Mouse (Mus musculus) colon, adult 2 months (tissue): ENCODE data around the gene Zyx. TPM values are rescaled to one million over a fixed set of nuclear protein-coding genes. Genes with fewer than 3 reads are reported as not detected.

Experiments used
- polyA plus RNA-seq: library from polyadenylated mRNA; depleted of rRNA; stranded (reverse); fragments of >200 nt; gene quantifications from 2 replicates; pipeline ENCODE4 v1.2.3, GENCODE M21; 2012; rRNA removed

Zyx gene
- 140 and 165 TPM in 2 replicates for polyA plus RNA-seq

DNA sequence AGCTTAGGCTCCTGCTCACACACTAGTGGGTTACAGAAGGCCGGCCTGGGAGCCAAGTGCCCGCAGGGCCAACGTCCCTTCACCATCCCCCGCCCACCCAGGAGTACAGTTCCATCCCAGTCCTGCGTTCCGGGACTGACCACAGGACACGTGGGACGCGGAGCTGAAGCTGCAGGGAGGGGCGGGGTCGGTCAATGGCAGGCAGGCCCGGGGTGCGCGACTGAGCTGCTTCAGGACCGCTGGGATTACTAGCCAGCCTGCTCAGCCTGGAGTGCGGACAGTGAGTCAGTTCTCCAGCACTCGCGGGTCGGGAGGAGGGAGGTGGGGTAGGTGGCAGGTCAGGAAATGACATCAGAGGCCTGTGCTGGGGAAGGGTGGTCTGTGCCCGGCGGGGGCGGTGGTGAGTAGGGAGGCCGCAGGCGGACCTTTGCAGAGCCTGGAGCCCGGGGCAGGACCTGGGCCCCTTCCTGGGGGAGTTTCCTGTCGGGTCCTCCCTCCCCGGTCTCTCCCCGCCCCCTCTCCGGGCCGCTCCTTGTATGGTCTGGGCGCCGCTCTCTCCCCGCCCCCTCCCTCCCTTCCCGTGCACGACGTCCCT is at the start of gene Zyx:
TSS of gene Zyx (plus strand) at position 205 of the 595 bp plus-strand sequence.

DNA sequence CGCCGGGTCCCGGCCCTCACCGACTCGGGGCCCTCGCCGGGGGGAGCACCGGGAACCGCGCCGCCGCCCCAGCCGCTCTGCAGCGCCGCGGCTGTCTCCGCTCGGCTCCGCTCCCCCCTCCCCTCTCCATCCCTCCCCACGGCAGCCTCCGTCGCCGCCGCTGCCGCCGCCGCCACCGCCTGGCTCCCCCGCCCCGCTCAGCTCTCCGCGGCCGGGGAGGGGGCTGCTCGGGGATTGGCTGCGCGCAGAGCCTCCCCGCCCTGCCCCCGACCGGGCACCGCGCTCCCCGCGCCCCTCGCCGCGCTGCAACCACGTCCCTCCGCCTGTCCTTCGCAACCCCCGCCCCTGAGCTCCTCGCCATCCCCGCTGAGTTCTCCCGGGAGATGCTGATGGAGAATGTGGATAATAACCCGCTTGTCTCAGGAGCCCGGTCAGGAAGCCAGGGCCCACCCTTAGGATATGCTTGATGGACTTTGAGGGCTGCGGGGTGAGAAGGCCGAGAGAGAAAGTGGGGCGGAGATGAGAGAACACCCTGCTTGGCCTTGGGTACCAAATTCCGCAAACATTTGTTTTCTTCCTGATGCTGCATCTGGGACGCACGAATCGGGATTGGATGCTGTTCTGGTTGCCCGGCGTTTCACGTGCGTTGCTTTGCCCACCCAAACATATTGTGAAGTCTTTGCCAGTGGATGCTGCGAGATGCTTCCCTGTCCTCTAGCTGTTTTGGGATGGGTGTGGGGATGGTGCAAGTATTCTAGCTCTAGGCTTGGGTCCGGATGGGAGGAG is 24.8 kb upstream of the Zyx start, which contains the start of gene Fam131b:
TSS of gene Fam131b (minus strand) at position 162 of the 786 bp plus-strand sequence.

DNA sequence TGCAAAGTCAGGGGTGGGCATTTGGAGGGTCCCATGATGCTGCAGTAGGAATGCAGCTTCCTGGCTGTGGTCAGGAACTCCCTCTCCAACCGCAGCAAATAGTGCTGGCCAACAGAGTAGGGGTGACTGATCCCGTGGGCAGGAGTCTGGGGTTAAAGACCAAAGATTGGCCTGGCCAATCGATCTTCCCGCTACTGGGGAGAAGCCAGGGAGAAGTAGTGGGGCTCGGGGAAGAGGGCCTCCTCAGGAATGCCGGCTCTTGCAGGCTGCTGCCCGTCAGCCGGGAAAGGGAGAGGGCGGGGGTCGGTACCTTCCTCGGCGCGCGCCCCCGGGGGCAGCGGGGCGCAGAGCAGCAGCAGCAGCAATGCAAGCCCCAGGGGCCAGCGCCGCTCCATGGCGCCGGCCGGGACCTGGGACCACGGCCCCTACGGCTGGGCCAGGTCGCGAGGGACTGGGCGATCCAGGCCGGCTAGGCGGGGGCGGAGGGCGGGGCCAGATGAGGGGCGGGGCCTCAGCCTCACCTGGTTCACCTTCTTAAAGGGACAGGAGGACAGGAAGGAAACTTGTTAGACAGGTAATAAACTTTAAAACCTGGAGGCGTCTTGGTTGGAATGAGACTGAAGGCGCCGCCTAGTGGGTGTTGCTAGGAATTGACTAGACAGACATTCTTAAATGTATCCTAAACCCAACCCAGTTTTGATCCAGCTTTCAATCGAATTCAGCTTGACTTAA is 23.6 kb downstream of the Zyx start, which contains the start of gene Epha1:
TSS of gene Epha1 (minus strand) at position 453 of the 732 bp plus-strand sequence.

DNA sequence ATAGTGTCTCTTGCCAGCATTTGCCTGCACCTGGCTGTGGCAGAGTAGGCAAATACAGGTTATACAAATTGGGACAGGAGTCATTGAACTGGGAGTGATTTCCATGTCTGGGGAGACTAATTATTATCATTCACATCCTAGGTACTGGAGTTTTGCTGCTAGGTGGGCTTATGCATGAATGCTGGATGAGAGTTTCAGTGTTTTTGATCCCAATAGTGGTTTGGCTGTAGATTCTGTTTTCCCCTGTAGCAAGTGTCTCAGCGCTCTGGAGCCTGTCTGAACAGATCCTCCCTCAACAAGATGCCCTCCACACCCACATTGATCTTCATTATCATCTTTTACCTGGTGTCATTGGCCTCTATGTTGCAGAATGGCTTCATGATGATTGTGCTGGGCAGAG is 50.5 kb downstream of the Zyx start, which contains the start of gene Tas2r143:
TSS of gene Tas2r143 (plus strand) at position 301 of the 400 bp plus-strand sequence.

DNA sequence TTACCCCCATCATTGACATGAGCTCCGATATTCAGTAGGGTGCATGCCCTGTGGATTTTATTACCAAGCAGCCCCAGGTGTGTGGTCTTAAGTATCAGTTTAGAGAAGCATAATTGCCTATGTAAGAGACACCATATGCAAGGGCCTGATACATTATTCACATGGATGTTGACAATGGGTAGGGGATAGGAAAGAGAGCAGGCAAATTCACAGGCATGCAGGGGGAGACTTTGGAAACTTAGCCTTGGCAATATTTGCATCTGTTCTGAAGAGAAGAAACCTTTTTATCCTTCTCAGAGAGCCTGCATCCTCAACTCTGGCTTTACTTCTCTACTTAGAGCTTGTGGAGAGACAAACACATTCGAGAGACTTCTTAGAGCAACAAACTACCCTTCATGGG is 55.7 kb downstream of the Zyx start, which contains the start of gene Tas2r135:
TSS of gene Tas2r135 (plus strand) at position 301 of the 400 bp plus-strand sequence.

Other genes with a start within 250 kb of the Zyx start
- not detected in 2 replicates for gene Tas2r139, start 208.7 kb upstream of the Zyx start, polyA plus RNA-seq
- not detected in 2 replicates for gene Tas2r144, start 134.3 kb upstream of the Zyx start, polyA plus RNA-seq
- gene Gstk1, start 103.7 kb upstream of the Zyx start, polyA plus RNA-seq = 33.0 and 43.9 TPM in 2 replicates
- 34.0 and 39.1 TPM in 2 replicates for gene Tmem139, start 87.7 kb upstream of the Zyx start, polyA plus RNA-seq
- 31.2 and 32.0 TPM in 2 replicates for gene Casp2, start 84.6 kb upstream of the Zyx start, polyA plus RNA-seq
- 0.08 and 0.38 TPM in 2 replicates for gene Clcn1, start 62.9 kb upstream of the Zyx start, polyA plus RNA-seq
- gene Fam131b, start 25.0 kb upstream of the Zyx start, polyA plus RNA-seq = 0.40 and 0.52 TPM in 2 replicates
- 23.0 and 25.5 TPM in 2 replicates for gene Epha1, start 23.6 kb downstream of the Zyx start, polyA plus RNA-seq
- gene Tas2r143, start 50.6 kb downstream of the Zyx start, polyA plus RNA-seq = 0.27 TPM in 1 of 2 replicates, not detected in the other
- gene Tas2r135, start 55.8 kb downstream of the Zyx start, polyA plus RNA-seq = not detected in 2 replicates
- not detected in 2 replicates for gene Tas2r126, start 84.9 kb downstream of the Zyx start, polyA plus RNA-seq
- gene Olfr458, start 115.6 kb downstream of the Zyx start, polyA plus RNA-seq = not detected in 2 replicates
- not detected in 2 replicates for gene Olfr457, start 126.7 kb downstream of the Zyx start, polyA plus RNA-seq
- not detected in 2 replicates for gene Olfr456, start 137.6 kb downstream of the Zyx start, polyA plus RNA-seq
- gene Olfr455, start 198.0 kb downstream of the Zyx start, polyA plus RNA-seq = not detected in 2 replicates
- not detected in 2 replicates for gene Tcaf3, start 248.1 kb downstream of the Zyx start, polyA plus RNA-seq